Mouse (Mus musculus): ENCODE data around the gene Mchr1.

Mchr1 gene

DNA sequence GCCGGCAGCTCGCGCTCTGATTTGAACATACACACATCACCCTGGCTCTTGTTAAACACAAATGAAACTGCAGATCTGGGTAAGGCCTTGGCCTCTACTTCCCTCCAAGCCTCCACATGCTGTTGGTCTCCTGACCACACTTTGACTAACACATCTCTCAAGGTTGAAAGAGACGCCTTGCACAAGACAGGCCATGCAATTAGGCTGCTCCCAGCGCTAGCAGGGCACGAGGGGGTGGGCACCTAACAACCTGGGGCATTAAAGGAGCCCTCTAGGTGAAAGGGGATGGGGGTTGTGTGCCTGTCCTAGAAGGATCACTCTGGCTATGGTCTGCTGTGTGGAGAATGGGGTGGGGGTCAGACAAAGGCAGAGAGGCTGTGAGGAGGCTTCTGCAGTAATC lies 43.4 kb downstream of the Mchr1 start:
- DNase-seq, result no peak

GRCm38 (mm10) chr15:81284121-81284734 lies 48.9 kb downstream of the Mchr1 start:
- DNase-seq, result no peak
